Mouse (Mus musculus) retina, adult 2 months (tissue): ENCODE results near the gene Daw1.

Experiments used
- DNase-seq: peaks from one replicate; pipeline ENCODE4 v3.0.0-alpha.2; 2012; ENCODE audit warnings: low read depth, low spot score

Gene Daw1

DNA sequence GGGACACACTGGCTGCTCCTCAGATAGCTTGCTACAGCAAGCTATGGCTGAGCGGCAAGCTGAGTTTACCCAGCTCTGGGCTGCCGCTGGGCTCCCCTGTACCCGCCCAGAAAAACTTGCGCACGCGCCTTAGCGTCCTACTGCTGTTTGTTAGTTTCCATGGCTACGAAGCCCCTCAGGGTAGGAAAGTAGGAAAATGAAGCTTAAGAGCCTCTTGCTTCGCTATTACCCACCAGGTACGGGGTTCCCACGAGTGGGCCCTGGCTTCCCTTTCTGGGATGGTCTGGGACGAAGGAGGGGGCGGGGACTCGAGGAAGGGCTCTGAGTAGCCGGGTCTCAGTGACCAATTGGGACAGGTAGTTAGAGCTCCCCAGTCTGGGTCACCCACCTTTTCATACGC is at the start of gene Daw1:
Gene Daw1 (plus strand): TSS at position 150 of the 400 bp plus-strand sequence.
- peak; percentile 9 for DNase-seq

DNA sequence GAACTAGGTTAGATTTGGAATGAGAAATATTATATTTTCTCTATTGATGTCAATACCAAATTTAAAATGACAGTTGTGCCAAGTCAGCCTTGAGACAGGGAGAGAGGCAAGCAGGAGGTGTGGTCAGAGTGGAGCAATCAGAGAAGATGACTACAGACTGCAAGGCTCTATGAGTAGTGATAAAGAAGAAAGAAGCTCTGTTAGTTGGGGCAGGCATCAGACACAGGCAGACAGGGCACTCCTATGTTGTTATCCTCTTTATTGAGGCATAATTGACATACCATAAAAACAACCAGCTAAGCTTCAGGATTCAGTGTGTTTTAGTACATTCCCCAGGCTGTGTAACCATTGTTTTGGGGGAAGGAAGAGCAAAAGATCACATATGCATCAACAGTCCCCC is 48.6 kb upstream of the Daw1 start:
- no peak for DNase-seq

DNA sequence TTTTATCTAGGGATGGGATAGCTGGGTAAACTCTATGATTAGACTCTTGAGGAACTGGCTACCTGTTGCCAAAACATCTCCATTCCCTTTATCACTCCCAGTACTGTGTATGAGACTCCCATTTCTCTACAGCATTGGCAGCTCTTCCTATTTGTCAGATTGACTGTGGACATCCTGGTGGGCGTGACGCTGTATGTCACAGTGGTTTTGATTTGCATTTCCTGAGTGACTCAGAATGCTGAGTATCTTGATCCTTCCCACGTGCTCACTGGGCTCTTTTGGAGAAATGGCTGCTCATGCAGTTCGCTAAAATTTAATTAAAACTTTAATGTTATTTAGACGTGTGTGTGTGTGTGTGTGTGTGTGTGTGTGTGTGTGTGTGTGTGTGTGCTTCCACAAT is 47.8 kb upstream of the Daw1 start:
- no peak for DNase-seq

DNA sequence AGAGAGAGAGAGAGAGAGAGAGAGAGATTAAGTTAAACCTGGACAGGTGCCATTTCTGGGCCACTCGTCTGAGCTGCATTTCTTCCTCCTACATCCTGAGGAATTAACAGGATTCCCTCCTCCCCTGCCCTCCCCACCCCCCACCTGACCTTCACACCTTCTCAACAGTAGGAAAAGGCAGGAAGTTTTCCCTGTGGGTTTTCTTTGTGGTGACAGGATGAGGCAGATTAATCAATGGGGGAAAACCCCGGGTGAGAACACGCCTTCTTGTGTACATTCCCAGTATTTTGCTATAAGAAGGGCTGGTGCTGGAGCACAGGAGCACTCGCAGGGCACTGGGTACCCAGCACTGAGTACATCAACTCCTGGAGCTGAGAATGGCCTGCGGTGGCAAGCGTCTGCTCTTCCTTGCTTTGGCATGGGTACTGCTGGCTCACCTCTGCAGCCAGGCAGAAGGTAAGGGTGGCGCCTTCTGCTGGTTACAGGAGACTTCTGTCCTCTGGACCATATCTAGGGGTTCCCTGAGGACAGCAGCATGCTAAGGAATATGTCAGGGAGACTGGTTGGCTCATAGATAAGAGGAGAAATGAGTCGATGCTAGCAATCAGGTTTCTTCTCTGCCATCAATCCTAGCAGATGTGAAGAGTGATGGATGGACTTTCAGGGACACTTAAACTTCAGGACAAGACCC is 43.0 kb upstream of the Daw1 start, which contains the start of gene Ccl20:
Gene Ccl20 (plus strand): TSS at position 320 of the 691 bp plus-strand sequence.
- no peak for DNase-seq

DNA sequence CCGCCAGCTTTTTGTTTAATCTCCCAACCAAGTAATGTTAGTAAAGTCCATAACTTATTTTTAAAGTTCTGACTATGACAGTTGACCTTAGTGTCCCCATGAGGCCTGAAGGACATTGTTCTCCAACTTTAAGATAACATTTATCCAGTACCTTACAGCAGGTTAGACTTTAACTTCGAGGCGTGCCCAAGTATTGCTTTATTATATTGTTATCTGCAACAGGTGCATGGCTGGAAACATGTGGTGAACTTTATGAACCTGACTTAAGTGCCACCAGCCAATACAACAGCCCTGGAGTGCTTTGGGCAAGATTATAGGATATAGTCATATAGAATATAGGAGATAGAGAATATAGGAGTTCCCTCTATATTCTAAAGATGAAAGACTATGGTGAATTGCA is 42.3 kb upstream of the Daw1 start:
- no peak for DNase-seq

DNA sequence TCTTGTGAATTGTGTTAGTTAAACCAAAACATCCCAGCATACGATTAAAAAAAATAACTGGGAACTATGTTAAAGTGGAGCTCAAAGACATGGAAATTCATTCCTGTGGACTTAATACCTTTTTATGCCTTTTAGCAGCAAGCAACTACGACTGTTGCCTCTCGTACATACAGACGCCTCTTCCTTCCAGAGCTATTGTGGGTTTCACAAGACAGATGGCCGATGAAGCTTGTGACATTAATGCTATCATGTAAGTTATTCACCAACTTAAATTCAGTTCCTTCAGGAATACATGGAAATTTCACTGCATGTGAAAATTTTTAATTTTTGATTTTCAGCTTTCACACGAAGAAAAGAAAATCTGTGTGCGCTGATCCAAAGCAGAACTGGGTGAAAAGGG is 41.9 kb upstream of the Daw1 start:
- no peak for DNase-seq

DNA sequence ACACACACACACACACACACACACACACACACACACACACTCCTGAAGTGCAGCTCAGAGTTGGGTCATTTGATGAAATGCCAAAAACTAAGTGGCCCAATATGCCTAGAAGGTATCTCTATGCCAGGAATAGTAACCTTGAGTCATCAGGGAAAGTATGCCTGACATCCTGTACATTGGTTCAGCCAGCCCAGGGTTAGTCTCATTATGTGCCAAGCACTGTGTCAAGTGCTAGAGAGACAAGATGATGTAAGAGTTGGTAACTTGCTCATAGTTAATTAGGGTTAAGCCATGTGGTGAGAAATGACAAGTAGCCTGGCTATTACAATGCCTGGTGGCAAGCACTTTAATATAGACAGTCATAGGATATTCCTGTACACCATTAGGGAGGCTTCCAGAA is 39.6 kb upstream of the Daw1 start:
- no peak for DNase-seq

DNA sequence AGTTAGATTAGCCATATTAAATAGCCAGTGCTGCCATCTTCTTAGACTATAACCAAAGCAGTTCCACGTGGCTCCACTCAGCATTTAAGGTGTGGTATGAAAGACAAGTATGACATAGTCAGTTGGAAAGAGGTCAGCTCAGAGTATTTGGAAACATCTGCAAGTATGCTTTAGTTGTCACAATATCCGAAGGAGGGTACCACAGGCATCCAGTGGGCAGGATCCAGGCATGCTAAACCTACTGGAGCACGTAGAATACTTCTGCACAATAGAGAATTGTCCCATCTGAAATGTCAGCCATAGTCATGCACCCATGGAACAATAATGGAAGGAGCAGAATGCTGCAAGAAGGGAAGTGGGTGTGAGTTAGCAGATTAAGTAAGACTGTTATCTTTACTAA is 39.2 kb upstream of the Daw1 start:
- DNase-seq, result no peak

DNA sequence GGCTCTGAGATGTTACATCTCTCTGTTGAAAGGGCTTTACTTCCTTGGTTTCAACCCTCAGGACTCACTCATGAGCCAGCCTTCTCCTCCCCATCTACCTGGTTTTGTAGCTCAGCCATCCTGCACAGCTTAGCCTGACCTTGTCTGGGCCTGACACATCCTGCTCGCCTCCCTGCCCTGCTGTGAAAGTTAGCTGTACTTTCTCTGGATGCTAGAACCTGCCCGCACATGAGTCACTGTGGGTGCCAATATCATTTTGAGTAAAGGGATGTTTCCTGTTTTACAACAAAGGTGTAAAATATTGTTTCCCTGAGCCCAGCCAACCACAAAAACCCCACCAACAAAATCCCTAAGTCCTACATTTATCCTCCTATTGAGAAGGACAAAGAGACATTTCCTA is 36.4 kb upstream of the Daw1 start:
- no peak for DNase-seq

DNA sequence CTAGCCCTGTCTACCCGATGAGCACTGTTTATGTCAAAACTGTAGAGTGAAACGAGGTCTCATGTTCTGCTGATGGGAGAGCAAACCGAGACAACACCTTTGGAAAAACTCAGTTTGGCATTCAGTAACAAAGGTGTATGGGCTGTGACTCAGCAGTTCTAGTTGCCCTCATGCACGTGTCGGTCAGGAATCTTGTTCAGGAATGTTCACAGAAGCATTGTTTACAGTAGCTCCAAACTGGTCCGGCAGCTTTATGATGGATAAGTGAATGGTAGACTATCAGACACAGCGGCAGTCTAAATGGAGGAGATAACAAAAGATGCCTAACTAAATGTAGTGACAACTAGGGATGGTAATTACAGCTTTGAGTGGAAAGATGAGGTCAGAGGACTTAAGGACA is 23.7 kb upstream of the Daw1 start:
- DNase-seq, result no peak

DNA sequence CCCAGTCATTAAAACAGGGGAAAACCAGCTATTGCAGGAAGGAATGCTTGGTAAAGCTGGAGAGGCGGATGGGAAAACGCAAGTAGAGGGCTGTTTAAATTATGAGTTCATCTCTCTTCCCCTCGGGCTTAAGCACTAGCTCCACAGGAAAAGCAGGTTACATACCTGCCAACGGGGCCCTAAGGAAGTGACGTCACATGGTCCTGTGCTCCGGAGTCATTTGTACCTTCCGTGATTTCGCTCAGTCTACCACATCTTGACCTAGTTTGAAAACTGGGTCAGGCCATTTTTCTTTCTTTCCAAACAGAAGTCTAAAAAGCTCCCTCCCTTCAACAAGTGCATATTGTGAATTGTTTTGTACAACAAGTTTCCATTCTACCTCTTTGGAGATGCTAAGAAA is 21.7 kb upstream of the Daw1 start:
- no peak for DNase-seq

DNA sequence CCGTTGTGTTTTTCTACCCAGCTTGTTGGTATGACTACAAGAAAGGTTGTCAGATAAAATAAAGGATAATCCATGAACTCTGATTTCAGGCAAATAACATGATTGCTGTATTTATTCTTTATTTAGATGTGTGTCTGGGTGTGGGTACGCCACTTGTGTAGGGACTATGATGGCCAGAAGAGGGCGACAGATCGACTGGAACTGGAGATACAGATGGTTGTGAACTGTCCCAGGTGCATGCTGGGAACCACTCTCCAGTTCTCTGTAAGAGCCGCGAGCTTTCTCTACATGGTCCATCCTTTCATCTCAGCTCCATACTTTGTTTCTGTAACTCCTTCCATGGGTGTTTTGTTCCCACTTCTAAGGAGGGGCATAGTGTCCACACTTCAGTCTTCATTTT is 20.8 kb upstream of the Daw1 start:
- no peak for DNase-seq

DNA sequence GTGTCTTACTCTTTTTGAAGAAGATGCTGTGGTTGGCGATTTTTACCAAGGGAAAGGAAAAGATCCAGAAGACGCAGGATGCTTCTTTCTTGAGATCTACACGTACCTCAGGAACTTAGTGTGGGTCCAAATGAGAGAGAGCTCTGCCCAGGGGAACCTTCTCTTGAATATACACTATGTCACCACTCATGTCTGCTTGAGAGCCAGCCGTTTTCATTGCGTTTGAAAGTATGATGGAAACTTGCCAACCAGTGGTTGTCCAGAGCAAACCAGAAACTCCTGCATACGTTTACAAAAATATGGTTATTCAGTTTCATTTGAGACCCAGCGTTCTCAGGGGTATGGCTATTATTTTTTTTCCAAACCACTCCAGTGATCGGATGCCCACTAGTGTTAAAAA is 18.0 kb upstream of the Daw1 start:
- no peak for DNase-seq

DNA sequence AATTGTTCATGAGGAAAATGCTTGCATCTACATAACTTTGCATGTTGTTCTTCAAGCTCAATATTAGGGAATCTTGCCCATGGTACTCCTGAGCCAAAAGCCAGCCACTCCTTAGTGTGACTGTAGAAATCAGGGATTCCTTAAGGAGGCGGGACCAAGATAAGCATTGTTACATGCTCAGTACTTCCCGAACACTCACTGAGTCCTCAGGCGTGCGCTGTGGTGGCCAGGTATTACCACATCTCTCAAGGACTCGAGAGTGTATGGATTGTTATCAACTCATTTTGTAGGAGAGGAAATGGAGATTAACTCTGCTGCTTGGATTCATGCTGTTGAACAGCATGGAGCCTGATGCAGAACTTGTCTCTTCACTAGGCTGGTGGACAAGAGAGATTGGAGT is 17.5 kb upstream of the Daw1 start:
- no peak for DNase-seq

DNA sequence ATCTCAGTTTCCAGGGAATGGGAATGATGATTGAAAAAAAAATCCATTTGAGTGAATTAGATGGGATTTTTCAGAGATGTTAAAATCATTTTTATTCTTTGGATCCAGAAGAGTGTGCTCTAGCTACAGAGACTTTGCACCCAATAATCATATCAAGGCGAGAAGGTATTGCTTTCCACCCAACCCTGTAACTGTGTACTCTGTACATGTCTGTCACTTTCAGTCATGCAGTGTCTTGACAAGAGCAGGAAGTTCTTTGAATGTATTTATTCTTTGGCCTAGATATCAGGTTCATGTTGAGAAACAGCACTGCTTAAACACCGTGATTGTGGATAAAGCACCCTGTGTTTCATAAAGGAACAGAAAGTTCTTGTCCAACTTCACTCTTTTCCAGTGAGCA is 13.0 kb upstream of the Daw1 start:
- no peak for DNase-seq

DNA sequence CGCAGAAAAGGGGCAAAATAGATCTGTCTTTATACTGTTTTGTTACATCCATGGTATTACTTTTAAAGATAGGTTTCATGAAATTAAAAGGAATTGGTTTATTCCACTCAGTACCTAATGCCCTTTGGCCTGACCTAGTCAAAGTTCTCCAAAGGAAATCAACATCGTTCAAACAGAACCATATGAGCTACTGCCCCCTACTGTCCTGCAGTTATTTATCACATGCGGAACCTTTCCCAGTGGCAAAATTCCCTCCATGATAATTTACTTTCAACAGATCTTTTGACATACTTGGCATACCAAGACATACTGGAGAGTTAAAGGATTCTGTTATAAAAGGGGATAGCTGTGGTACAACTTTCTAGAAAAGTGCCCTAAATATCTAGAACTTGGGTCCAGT is 9.3 kb upstream of the Daw1 start:
- DNase-seq, result no peak

DNA sequence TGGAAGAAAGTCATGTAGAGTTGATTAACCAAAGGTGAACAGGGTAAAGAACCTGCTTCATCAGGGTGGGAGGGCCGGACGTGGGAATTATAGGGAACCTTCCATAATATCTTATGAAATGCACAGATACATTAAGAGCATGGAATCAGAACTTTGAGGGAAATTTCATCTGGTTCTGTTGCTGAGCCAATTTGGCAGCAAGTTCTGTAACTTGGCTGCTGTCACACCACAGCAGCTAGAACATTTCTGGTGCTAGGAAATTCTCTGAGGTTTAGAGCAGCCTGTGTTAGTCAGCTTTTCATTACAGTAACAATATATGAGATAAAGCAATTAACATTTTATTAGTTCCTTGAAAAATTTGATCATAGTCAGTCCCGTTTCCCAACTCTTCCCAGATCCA is 6.6 kb upstream of the Daw1 start:
- no peak for DNase-seq

DNA sequence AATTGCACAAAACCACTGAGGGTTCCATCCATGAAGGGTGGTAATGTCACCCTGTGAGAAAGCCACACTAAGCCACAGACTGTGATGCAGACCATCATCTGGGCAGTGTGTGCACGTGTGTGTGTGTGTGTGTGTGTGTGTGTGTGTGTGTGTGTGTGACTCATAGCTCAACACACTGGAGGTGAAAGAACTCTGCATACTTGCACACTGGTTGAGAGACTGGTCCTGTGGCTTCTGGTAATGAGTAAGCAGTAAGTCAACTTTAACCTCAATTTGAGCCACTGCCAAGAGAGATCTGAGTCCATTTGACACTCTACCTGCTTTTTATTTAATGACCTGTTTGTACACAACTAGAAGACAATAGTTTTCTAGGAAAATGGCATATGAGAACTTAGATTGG is 2.7 kb upstream of the Daw1 start:
- DNase-seq, result no peak

DNA sequence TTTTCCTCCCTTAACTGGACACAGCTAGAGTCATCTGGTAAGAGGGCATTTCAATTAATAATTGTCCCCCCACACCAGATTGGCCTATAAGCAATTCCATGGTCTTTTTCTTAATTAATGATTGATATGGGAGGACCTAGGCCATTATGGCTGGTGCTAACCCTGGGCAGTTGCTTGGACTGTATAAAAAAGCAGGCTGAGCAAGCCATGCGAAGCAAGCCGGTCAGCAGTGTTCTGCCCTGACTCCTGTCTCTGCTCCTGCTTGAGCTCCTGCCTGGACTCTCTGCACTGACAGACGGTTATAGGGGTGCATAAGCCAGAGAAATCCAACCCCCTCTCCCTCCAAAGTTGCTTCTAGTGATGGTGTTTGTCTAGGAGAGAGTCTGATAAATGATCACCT is 2.1 kb downstream of the Daw1 start:
- no peak for DNase-seq

DNA sequence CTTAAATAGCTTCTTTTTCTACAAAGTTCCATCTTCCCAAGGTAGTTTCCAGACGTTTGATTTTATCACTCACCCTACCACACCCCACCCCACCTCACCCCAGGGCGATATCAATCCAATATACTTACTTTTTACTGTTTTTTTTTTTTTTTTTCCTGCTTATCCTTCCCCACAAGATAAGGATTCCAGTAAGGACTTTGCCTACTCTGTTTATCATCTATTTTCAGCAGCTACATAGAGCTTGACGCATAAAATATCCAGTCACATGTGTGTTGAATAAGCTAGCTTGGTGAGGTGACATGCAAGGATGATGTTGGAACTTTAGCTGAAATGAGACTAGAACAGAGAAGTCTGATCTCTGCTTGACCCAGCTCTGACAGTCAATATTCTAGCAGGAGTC is 4.5 kb downstream of the Daw1 start:
- DNase-seq, result no peak

DNA sequence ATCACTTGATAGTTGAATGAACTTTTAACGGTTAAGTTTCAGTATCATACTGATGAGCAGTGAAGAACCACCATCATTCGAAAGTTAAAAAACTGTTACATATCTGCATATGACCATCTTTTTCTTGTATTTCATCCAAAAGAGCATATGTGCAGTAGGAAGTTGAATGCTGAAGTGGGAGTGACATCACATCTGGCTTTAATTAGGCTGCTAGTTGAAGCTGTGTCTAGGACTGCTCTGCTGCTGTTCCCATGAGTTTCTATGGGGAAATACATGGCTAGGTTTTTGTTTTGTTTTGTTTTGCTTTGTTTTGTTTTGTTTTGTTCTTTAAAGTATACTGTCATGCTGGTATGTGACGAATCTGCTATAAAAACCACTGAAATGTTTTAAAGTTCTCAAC is 9.6 kb downstream of the Daw1 start:
- DNase-seq, result no peak

DNA sequence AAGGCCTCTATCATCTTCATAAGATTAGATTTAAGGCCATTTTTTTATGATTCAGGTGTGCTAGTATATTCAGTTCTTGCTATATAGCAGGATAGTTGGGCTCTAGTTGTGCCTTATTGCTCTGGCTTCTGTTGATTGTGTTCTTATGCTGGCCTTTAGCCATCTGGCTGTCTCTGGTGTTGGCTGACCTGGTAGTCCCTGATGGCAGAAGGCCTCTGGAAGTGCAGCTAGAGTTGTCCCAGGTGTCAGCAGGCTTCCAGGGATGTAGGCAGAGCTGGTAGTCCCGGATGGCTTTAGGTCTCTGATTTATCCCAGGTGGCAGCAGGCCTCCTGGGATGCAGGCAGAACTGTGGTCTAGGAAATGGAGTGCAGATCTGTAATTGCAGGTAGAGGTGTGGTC is 16.4 kb downstream of the Daw1 start:
- DNase-seq, result no peak

DNA sequence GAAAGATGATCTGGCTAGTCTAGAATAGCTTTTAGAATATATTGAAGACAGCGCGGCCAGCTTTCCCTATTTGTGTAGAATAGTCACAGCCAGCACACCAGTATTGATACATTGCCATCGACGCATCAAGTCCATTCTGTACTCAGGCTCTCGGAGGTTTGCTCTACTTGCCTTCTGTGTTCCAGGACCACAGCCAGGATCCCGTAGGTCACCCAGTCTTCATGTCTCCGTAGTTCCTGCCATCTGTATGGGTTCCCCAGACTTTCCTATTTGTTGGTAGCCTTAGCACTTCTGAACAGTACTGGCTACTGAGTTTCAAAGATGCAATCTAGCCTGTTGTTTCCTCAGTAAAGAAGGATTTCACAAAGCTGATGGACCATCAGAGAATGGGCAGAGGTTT is 20.0 kb downstream of the Daw1 start:
- no peak for DNase-seq

DNA sequence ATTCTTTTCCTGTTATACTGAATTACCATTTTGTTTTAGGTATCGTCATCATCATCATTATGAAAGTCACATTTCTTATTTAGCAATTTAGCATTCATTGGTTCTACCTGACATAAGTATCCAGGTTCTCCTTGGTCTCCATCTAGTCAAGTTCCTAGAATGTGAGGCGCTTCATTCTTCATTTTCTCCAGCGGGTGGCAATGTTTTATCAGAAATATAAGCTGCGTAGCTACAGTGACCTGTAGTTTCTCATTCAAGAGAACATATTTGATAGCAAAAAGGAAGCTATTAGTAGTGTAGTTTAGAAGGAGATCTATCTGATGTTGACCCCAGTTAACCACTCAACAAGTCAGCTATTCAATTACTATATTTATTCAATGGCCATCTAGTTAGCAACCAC is 21.9 kb downstream of the Daw1 start:
- DNase-seq, result peak; percentile 9
